Mouse (Mus musculus) midbrain, embryonic 16.5 days (tissue): ENCODE results near the gene Slc4a10. TPM values are rescaled to one million over a fixed set of nuclear protein-coding genes. Genes with fewer than 3 reads are reported as not detected.

Experiments
- ATAC-seq: fragments of 200-750 bp; cut with Nextera tagmentation; 2 replicates; pipeline ENCODE4 v1.8.0; 2017; ENCODE audit warnings: moderate TSS enrichment
- H3K27ac ChIP-seq: fragments of 300-500 bp; sonication (generic); 2 replicates; pipeline ENCODE4 v1.5.1; 2014; ENCODE audit warnings: mild to moderate bottlenecking, low read length, mixed read lengths
- H3K27me3 ChIP-seq: fragments of 300-500 bp; sonication (generic); 2 replicates; pipeline ENCODE4 v1.6.1; 2014; ENCODE audit warnings: low read depth, low read length, mixed read lengths; ENCODE audit not compliant: control insufficient read depth, insufficient read depth
- H3K36me3 ChIP-seq: fragments of 300-500 bp; sonication (generic); 2 replicates; pipeline ENCODE4 v1.6.1; 2014; ENCODE audit warnings: mild to moderate bottlenecking, low read length, moderate library complexity, mixed read lengths; ENCODE audit not compliant: control insufficient read depth, insufficient read depth
- H3K4me1 ChIP-seq: fragments of 300-500 bp; sonication (generic); 2 replicates; pipeline ENCODE4 v1.6.1; 2014; ENCODE audit warnings: mild to moderate bottlenecking, low read length, mixed read lengths; ENCODE audit not compliant: control insufficient read depth, insufficient read depth
- H3K4me2 ChIP-seq: fragments of 300-500 bp; sonication (generic); 2 replicates; pipeline ENCODE4 v1.6.1; 2014; ENCODE audit warnings: mild to moderate bottlenecking, low read length, mixed read lengths
- H3K4me3 ChIP-seq: fragments of 300-500 bp; sonication (generic); 2 replicates; pipeline ENCODE4 v1.5.1; 2014; ENCODE audit warnings: low read depth, mild to moderate bottlenecking, low read length, moderate library complexity, mixed read lengths
- H3K9ac ChIP-seq: fragments of 300-500 bp; sonication (generic); 2 replicates; pipeline ENCODE4 v1.6.1; 2014; ENCODE audit warnings: low read depth, low read length, mixed read lengths
- H3K9me3 ChIP-seq: fragments of 300-500 bp; sonication (generic); replicated peaks from 2 replicates; pipeline ENCODE4 v1.6.1; 2014; ENCODE audit warnings: mild to moderate bottlenecking, low read length, mixed read lengths; ENCODE audit not compliant: control insufficient read depth, poor library complexity, severe bottlenecking
- WGBS: fragments of 180-500 bp; shearing (Covaris S2); extraction: QIAGEN DNeasy Blood & Tissue Kit; methylation state at CpG from one replicate; pipeline ENCODE4 v1.1.7; 2014; 5-methylcytosine and 5-hydroxymethylcytosine counted together
- polyA plus RNA-seq: library from polyadenylated mRNA; unstranded; fragments of >200 nt; fragmentation: Nextera tagmentation; extraction: Ambion mirVana; gene quantifications from 2 replicates; pipeline ENCODE4 v1.2.1, GENCODE M21; 2015

The Slc4a10 gene
- polyA plus RNA-seq, 1 experiment from 2014 or later: 28.9 TPM

- no peak overlapping the region for H3K4me3 ChIP-seq
- H3K27ac ChIP-seq: no peak overlapping the region
- H3K4me2 ChIP-seq: no peak overlapping the region
- H3K4me1 ChIP-seq: no peaks in the 10 kb centered on the region
- no peaks in the 10 kb centered on the region for H3K9me3 ChIP-seq
- H3K27me3 ChIP-seq: no peaks in the 10 kb centered on the region
- no peak overlapping the region for H3K9ac ChIP-seq
- no peak for ATAC-seq
- 87% methylated on average over 5 of the region's 5 CpGs for WGBS
- no peaks in the 10 kb centered on the region for H3K36me3 ChIP-seq
Observed at GRCm38 (mm10) chr2:62211106-62211505, 164.8 kb downstream of the Slc4a10 start.

- no peak for ATAC-seq
- Histone ChIP-seq H3K9ac (no peak overlapping the region), H3K4me1 (no peaks in the 10 kb centered on the region), H3K27me3 (no peaks in the 10 kb centered on the region), H3K9me3 (no peaks in the 10 kb centered on the region), H3K4me2 (no peak overlapping the region), H3K27ac (no peak overlapping the region), H3K4me3 (no peak overlapping the region), H3K36me3 (no peaks in the 10 kb centered on the region)
Observed at GRCm38 (mm10) chr2:62227563-62227962, 181.3 kb downstream of the Slc4a10 start.

- Histone ChIP-seq H3K4me3 (no peak overlapping the region), H3K9ac (no peak overlapping the region), H3K4me1 (no peaks in the 10 kb centered on the region), H3K4me2 (no peak overlapping the region), H3K36me3 (no peaks in the 10 kb centered on the region), H3K9me3 (no peaks in the 10 kb centered on the region), H3K27me3 (no peaks in the 10 kb centered on the region), H3K27ac (no peak overlapping the region)
- no peak for ATAC-seq
- WGBS: 80% methylated on average over 2 of the region's 2 CpGs
Observed at GRCm38 (mm10) chr2:62231271-62231670, 185.0 kb downstream of the Slc4a10 start.

- Histone ChIP-seq H3K9ac (no peak overlapping the region), H3K27ac (no peak overlapping the region), H3K4me2 (no peak overlapping the region), H3K4me1 (no peaks in the 10 kb centered on the region), H3K9me3 (no peaks in the 10 kb centered on the region), H3K36me3 (no peaks in the 10 kb centered on the region), H3K27me3 (no peaks in the 10 kb centered on the region), H3K4me3 (no peak overlapping the region)
- no peak for ATAC-seq
- 14% methylated on average over 4 of the region's 4 CpGs for WGBS
Observed at GRCm38 (mm10) chr2:62244167-62244566, 197.9 kb downstream of the Slc4a10 start.

- H3K4me1 ChIP-seq: no peaks in the 10 kb centered on the region
- no peak overlapping the region for H3K27ac ChIP-seq
- H3K27me3 ChIP-seq: no peaks in the 10 kb centered on the region
- 93% methylated on average over 9 of the region's 9 CpGs for WGBS
- no peak overlapping the region for H3K4me2 ChIP-seq
- ATAC-seq: no peak
- no peaks in the 10 kb centered on the region for H3K9me3 ChIP-seq
- no peaks in the 10 kb centered on the region for H3K36me3 ChIP-seq
- H3K9ac ChIP-seq: no peak overlapping the region
- no peak overlapping the region for H3K4me3 ChIP-seq
Observed at GRCm38 (mm10) chr2:62268467-62268866, 222.2 kb downstream of the Slc4a10 start.

GRCm38 (mm10) chr2:62271840-62272239 is 225.6 kb downstream of the Slc4a10 start:
- H3K4me1 ChIP-seq: no peaks in the 10 kb centered on the region
- no peaks in the 10 kb centered on the region for H3K36me3 ChIP-seq
- ATAC-seq: no peak
- no peak overlapping the region for H3K9ac ChIP-seq
- 64% methylated on average over 4 of the region's 4 CpGs for WGBS
- H3K27ac ChIP-seq: no peak overlapping the region
- no peaks in the 10 kb centered on the region for H3K27me3 ChIP-seq
- H3K4me3 ChIP-seq: no peak overlapping the region
- no peaks in the 10 kb centered on the region for H3K9me3 ChIP-seq
- H3K4me2 ChIP-seq: no peak overlapping the region

- no peaks in the 10 kb centered on the region for H3K9me3 ChIP-seq
- no peak overlapping the region for H3K4me2 ChIP-seq
- no peaks in the 10 kb centered on the region for H3K36me3 ChIP-seq
- WGBS: 93% methylated on average over 3 of the region's 3 CpGs
- H3K27me3 ChIP-seq: no peaks in the 10 kb centered on the region
- no peaks in the 10 kb centered on the region for H3K4me1 ChIP-seq
- H3K4me3 ChIP-seq: no peak overlapping the region
- H3K27ac ChIP-seq: no peak overlapping the region
- no peak overlapping the region for H3K9ac ChIP-seq
- ATAC-seq: no peak
Observed at GRCm38 (mm10) chr2:62278779-62279178, 232.5 kb downstream of the Slc4a10 start.

GRCm38 (mm10) chr2:62279777-62280176 is 233.5 kb downstream of the Slc4a10 start:
- no peak for ATAC-seq
- H3K9me3 ChIP-seq: no peaks in the 10 kb centered on the region
- no peaks in the 10 kb centered on the region for H3K36me3 ChIP-seq
- no peak overlapping the region for H3K27ac ChIP-seq
- WGBS: 89% methylated on average over 7 of the region's 7 CpGs
- H3K27me3 ChIP-seq: no peaks in the 10 kb centered on the region
- H3K9ac ChIP-seq: no peak overlapping the region
- H3K4me2 ChIP-seq: no peak overlapping the region
- H3K4me3 ChIP-seq: no peak overlapping the region
- H3K4me1 ChIP-seq: no peaks in the 10 kb centered on the region

- no peaks in the 10 kb centered on the region for H3K27me3 ChIP-seq
- 86% methylated on average over 2 of the region's 2 CpGs for WGBS
- ATAC-seq: no peak
Observed at GRCm38 (mm10) chr2:62285026-62285425, 238.8 kb downstream of the Slc4a10 start.

GRCm38 (mm10) chr2:62285847-62286246 is 239.6 kb downstream of the Slc4a10 start:
- Histone ChIP-seq H3K9ac (no peak overlapping the region), H3K27ac (no peak overlapping the region), H3K36me3 (no peaks in the 10 kb centered on the region), H3K9me3 (no peaks in the 10 kb centered on the region), H3K27me3 (no peaks in the 10 kb centered on the region), H3K4me3 (no peak overlapping the region), H3K4me1 (no peaks in the 10 kb centered on the region), H3K4me2 (no peak overlapping the region)
- ATAC-seq: no peak
- WGBS: 1% methylated on average over 2 of the region's 2 CpGs

More at GRCm38 (mm10) chr2:62285026-62285425, 238.8 kb downstream of the Slc4a10 start:
- no peak overlapping the region for H3K4me3 ChIP-seq
- no peak overlapping the region for H3K9ac ChIP-seq
- no peak overlapping the region for H3K27ac ChIP-seq
- no peaks in the 10 kb centered on the region for H3K36me3 ChIP-seq
- H3K9me3 ChIP-seq: no peaks in the 10 kb centered on the region
- H3K4me2 ChIP-seq: no peak overlapping the region
- H3K4me1 ChIP-seq: no peaks in the 10 kb centered on the region
